Mouse (Mus musculus): ENCODE results near the gene Cd28.
A peak's percentile ranks its signal among the peaks of the same experiment; 100 is the strongest.

Cd28 gene

GRCm38 (mm10) chr1:60716567-60716966 lies at the start of gene Cd28:
Gene Cd28, plus strand, starts transcription at chr1:60716800.
- DNase-seq (ENCODE audit: low spot score): no peak

- no peak for DNase-seq (ENCODE audit: low spot score)
Observed at GRCm38 (mm10) chr1:60667873-60668616, 48.6 kb upstream of the Cd28 start.

- no peak for DNase-seq (ENCODE audit: low spot score)
Observed at GRCm38 (mm10) chr1:60669048-60669447, 47.6 kb upstream of the Cd28 start.

GRCm38 (mm10) chr1:60669664-60670063 lies 46.9 kb upstream of the Cd28 start:
- no peak for DNase-seq (ENCODE audit: low spot score)

GRCm38 (mm10) chr1:60670172-60670571 lies 46.4 kb upstream of the Cd28 start:
- DNase-seq (ENCODE audit: low spot score): no peak

GRCm38 (mm10) chr1:60683766-60684165 lies 32.8 kb upstream of the Cd28 start:
- DNase-seq (ENCODE audit: low spot score): no peak

GRCm38 (mm10) chr1:60696115-60696895 lies 20.3 kb upstream of the Cd28 start:
- no peak for DNase-seq (ENCODE audit: low spot score)

GRCm38 (mm10) chr1:60702641-60703040 lies 14.0 kb upstream of the Cd28 start:
- no peak for DNase-seq (ENCODE audit: low spot score)

GRCm38 (mm10) chr1:60713238-60713637 lies 3.4 kb upstream of the Cd28 start:
- DNase-seq (ENCODE audit: low spot score): no peak

GRCm38 (mm10) chr1:60715651-60716196 lies 876 bp upstream of the Cd28 start:
- DNase-seq (ENCODE audit: low spot score): no peak

- no peak for DNase-seq (ENCODE audit: low spot score)
Observed at GRCm38 (mm10) chr1:60718580-60718979, 2.0 kb downstream of the Cd28 start.

GRCm38 (mm10) chr1:60723555-60723954 lies 7.0 kb downstream of the Cd28 start:
- no peak for DNase-seq (ENCODE audit: low spot score)

- DNase-seq (ENCODE audit: low spot score): no peak
Observed at GRCm38 (mm10) chr1:60731940-60732339, 15.3 kb downstream of the Cd28 start.

GRCm38 (mm10) chr1:60735072-60735907 lies 18.7 kb downstream of the Cd28 start:
- peak; percentile 50 for DNase-seq (ENCODE audit: low spot score)

- no peak for DNase-seq (ENCODE audit: low spot score)
Observed at GRCm38 (mm10) chr1:60735908-60736280, 19.3 kb downstream of the Cd28 start.

GRCm38 (mm10) chr1:60744266-60744665 lies 27.7 kb downstream of the Cd28 start:
- no peak for DNase-seq (ENCODE audit: low spot score)

GRCm38 (mm10) chr1:60745664-60746063 lies 29.1 kb downstream of the Cd28 start:
- DNase-seq (ENCODE audit: low spot score): no peak

- no peak for DNase-seq (ENCODE audit: low spot score)
Observed at GRCm38 (mm10) chr1:60746153-60746552, 29.6 kb downstream of the Cd28 start.

- DNase-seq (ENCODE audit: low spot score): no peak
Observed at GRCm38 (mm10) chr1:60746856-60747255, 30.3 kb downstream of the Cd28 start.

- no peak for DNase-seq (ENCODE audit: low spot score)
Observed at GRCm38 (mm10) chr1:60748286-60748685, 31.7 kb downstream of the Cd28 start.

GRCm38 (mm10) chr1:60748936-60749335 lies 32.3 kb downstream of the Cd28 start:
- no peak for DNase-seq (ENCODE audit: low spot score)

- no peak for DNase-seq (ENCODE audit: low spot score)
Observed at GRCm38 (mm10) chr1:60749346-60749840, 32.8 kb downstream of the Cd28 start.
